Mouse (Mus musculus) MEL (cell line): ENCODE measurements around the gene Cited2. TPM values are rescaled to one million over a fixed set of nuclear protein-coding genes. Genes with fewer than 3 reads are reported as not detected.
A peak's percentile ranks its signal among the peaks of the same experiment; 100 is the strongest.

Source experiments
- DNase-seq: peaks from one replicate; pipeline ENCODE4 v3.0.0; 2011; ENCODE audit warnings: low read depth, low spot score
- H3K27ac ChIP-seq: 2 replicates; pipeline ENCODE4 v1.5.1; 2012; ENCODE audit warnings: low read depth, mild to moderate bottlenecking, control low read depth, low read length, moderate library complexity; ENCODE audit not compliant: control insufficient read depth
- H3K27me3 ChIP-seq, 2 experiments: fragments of 150-350 bp in 1 of 2; sonication (generic) in 1 of 2; 2 replicates each; pipeline ENCODE4 v1.6.1; 2012; ENCODE audit warnings: low read length in 2 of 2, mild to moderate bottlenecking in 2 of 2, improper control_type of control experiment in 1 of 2, moderate library complexity in 1 of 2; ENCODE audit not compliant: insufficient read depth in 2 of 2, control insufficient read depth in 1 of 2
- H3K36me3 ChIP-seq, 2 experiments: 2 replicates each; pipeline ENCODE4 v1.6.1; 2012 to 2014; ENCODE audit warnings: low read length in 2 of 2, improper control_type of control experiment in 1 of 2, inconsistent platforms in 1 of 2, mild to moderate bottlenecking in 1 of 2; ENCODE audit not compliant: insufficient read depth in 2 of 2, control insufficient read depth in 1 of 2
- H3K4me1 ChIP-seq, 2 experiments: fragments of 150-350 bp in 1 of 2; sonication (generic) in 1 of 2; 2 replicates each; pipeline ENCODE4 v1.6.1; 2012; ENCODE audit warnings: low read length in 2 of 2, improper control_type of control experiment in 1 of 2, mild to moderate bottlenecking in 1 of 2; ENCODE audit not compliant: insufficient read depth in 2 of 2, control insufficient read depth in 1 of 2
- H3K4me3 ChIP-seq, 2 experiments: fragments of 150-350 bp in 1 of 2; sonication (generic) in 1 of 2; 2 replicates each; pipeline ENCODE4 v1.5.1; 2012; ENCODE audit warnings: low read depth in 2 of 2, low read length in 2 of 2, mild to moderate bottlenecking in 2 of 2, moderate library complexity in 2 of 2, control low read depth in 1 of 2, improper control_type of control experiment in 1 of 2; ENCODE audit not compliant: control insufficient read depth in 1 of 2, insufficient read depth in 1 of 2
- H3K79me2 ChIP-seq: 2 replicates; pipeline ENCODE4 v1.6.1; 2012; ENCODE audit warnings: mild to moderate bottlenecking, low read length, moderate library complexity; ENCODE audit not compliant: control insufficient read depth, poor library complexity, insufficient read depth
- H3K9ac ChIP-seq: 2 replicates; pipeline ENCODE4 v1.6.1; 2012; ENCODE audit warnings: low read depth, mild to moderate bottlenecking, control low read depth, low read length, moderate library complexity; ENCODE audit not compliant: control insufficient read depth, poor library complexity, severe bottlenecking
- H3K9me3 ChIP-seq: fragments of 150-350 bp; sonication (generic); replicated peaks from 2 replicates; pipeline ENCODE4 v1.6.1; 2012; ENCODE audit warnings: mild to moderate bottlenecking, low read length, improper control_type of control experiment, moderate library complexity; ENCODE audit not compliant: insufficient read depth
- CTCF ChIP-seq, 3 experiments: IDR thresholded peaks in 2 of 3; conservative IDR thresholded peaks in 1 of 3; 2 replicates each; pipeline ENCODE4 v1.5.1; 2011 to 2012; ENCODE audit warnings: low read length in 3 of 3, low read depth in 2 of 3, mild to moderate bottlenecking in 2 of 3, improper control_type of control experiment in 1 of 3, inconsistent platforms in 1 of 3, mixed read lengths in 1 of 3, moderate library complexity in 1 of 3; ENCODE audit not compliant: control insufficient read depth in 1 of 3, insufficient read depth in 1 of 3, poor library complexity in 1 of 3, severe bottlenecking in 1 of 3
- ELF1 ChIP-seq: IDR thresholded peaks from 2 replicates; pipeline ENCODE4 v1.6.1; 2014; ENCODE audit warnings: low read depth, mild to moderate bottlenecking, inconsistent platforms, low read length, improper control_type of control experiment, moderate library complexity
- EP300 ChIP-seq, 2 experiments: IDR thresholded peaks; 2 replicates each; pipeline ENCODE4 v1.6.1; 2011; ENCODE audit warnings: improper control_type of control experiment in 2 of 2, low read length in 2 of 2, low read depth in 1 of 2, mild to moderate bottlenecking in 1 of 2
- ETS1 ChIP-seq: IDR thresholded peaks from 2 replicates; pipeline ENCODE4 v1.6.1; 2012; ENCODE audit warnings: low read depth, mild to moderate bottlenecking, inconsistent platforms, low read length, improper control_type of control experiment, moderate library complexity
- GABPA ChIP-seq: IDR thresholded peaks from 2 replicates; pipeline ENCODE4 v1.6.1; 2012; ENCODE audit warnings: low read depth, mild to moderate bottlenecking, inconsistent platforms, low read length, improper control_type of control experiment, moderate library complexity
- JUND ChIP-seq: IDR thresholded peaks from 2 replicates; pipeline ENCODE4 v1.6.1; 2011; ENCODE audit warnings: low read depth, mild to moderate bottlenecking, improper control_type of control experiment, low read length
- MXI1 ChIP-seq: IDR thresholded peaks from 2 replicates; pipeline ENCODE4 v1.6.1; 2011; ENCODE audit warnings: mild to moderate bottlenecking, low read depth, low read length, improper control_type of control experiment
- MYB ChIP-seq: IDR thresholded peaks from 2 replicates; pipeline ENCODE4 v1.6.1; 2011; ENCODE audit warnings: mild to moderate bottlenecking, low read depth, low read length, improper control_type of control experiment
- NELFE ChIP-seq: IDR thresholded peaks from 2 replicates; pipeline ENCODE4 v1.6.1; 2011; ENCODE audit warnings: low read depth, low read length, improper control_type of control experiment
- NRF1 ChIP-seq: IDR thresholded peaks from 2 replicates; pipeline ENCODE4 v1.6.1; 2014; ENCODE audit warnings: low read depth, mild to moderate bottlenecking, inconsistent platforms, low read length, improper control_type of control experiment, moderate library complexity; ENCODE audit not compliant: poor library complexity, insufficient read depth, severe bottlenecking
- POLR2A ChIP-seq, 2 experiments: IDR thresholded peaks; 2 replicates each; pipeline ENCODE4 v1.6.1; 2011 to 2012; ENCODE audit warnings: low read length in 2 of 2, mild to moderate bottlenecking in 2 of 2, control low read depth in 1 of 2, improper control_type of control experiment in 1 of 2, low read depth in 1 of 2, moderate library complexity in 1 of 2; ENCODE audit not compliant: control insufficient read depth in 1 of 2, insufficient read depth in 1 of 2, poor library complexity in 1 of 2
- RAD21 ChIP-seq: IDR thresholded peaks from 2 replicates; pipeline ENCODE4 v1.6.1; 2011; ENCODE audit warnings: mild to moderate bottlenecking, low read depth, low read length, improper control_type of control experiment
- RCOR1 ChIP-seq: IDR thresholded peaks from 2 replicates; pipeline ENCODE4 v1.6.1; 2012; ENCODE audit warnings: low read depth, mild to moderate bottlenecking, inconsistent platforms, low read length, improper control_type of control experiment
- SIN3A ChIP-seq: IDR thresholded peaks from 2 replicates; pipeline ENCODE4 v1.6.1; 2012; ENCODE audit warnings: low read length, improper control_type of control experiment, inconsistent platforms
- TAL1 ChIP-seq: IDR thresholded peaks from 2 replicates; pipeline ENCODE4 v1.6.1; 2012; ENCODE audit warnings: mild to moderate bottlenecking, inconsistent platforms, low read length, moderate library complexity, mixed read lengths
- TCF12 ChIP-seq: IDR thresholded peaks from 2 replicates; pipeline ENCODE4 v1.6.1; 2014; ENCODE audit warnings: low read depth, mild to moderate bottlenecking, inconsistent platforms, low read length, improper control_type of control experiment, moderate library complexity
- UBTF ChIP-seq: IDR thresholded peaks from 2 replicates; pipeline ENCODE4 v1.6.1; 2012; ENCODE audit warnings: low read depth, mild to moderate bottlenecking, inconsistent platforms, low read length, improper control_type of control experiment, moderate library complexity, borderline replicate concordance; ENCODE audit not compliant: insufficient read depth
- USF1 ChIP-seq: IDR thresholded peaks from 2 replicates; pipeline ENCODE4 v1.6.1; 2014; ENCODE audit warnings: low read depth, mild to moderate bottlenecking, inconsistent platforms, low read length, improper control_type of control experiment, moderate library complexity
- USF2 ChIP-seq, 2 experiments: IDR thresholded peaks; 2 replicates each; pipeline ENCODE4 v1.6.1; 2011 to 2012; ENCODE audit warnings: improper control_type of control experiment in 2 of 2, low read length in 2 of 2, borderline replicate concordance in 1 of 2, inconsistent platforms in 1 of 2, low read depth in 1 of 2, mild to moderate bottlenecking in 1 of 2; ENCODE audit not compliant: insufficient read depth in 1 of 2
- ZKSCAN1 ChIP-seq: IDR thresholded peaks from 2 replicates; pipeline ENCODE4 v1.6.1; 2012; ENCODE audit warnings: low read depth, mild to moderate bottlenecking, inconsistent platforms, low read length, improper control_type of control experiment, moderate library complexity
- polyA plus RNA-seq, 2 experiments: library from polyadenylated mRNA; stranded (reverse) in 1 of 2; unstranded in 1 of 2; fragments of >175 nt in 1 of 2; fragments of >200 nt in 1 of 2; gene quantifications; 2 replicates each; pipeline versions ENCODE4 v1.2.1 to v1.2.4; 2012; ENCODE audit warnings: low replicate concordance in 2 of 2, low read depth in 1 of 2; ENCODE audit not compliant: insufficient read length in 2 of 2, insufficient read depth in 1 of 2, missing spikeins in 1 of 2
- total RNA-seq: library from RNA; depleted of rRNA; stranded (reverse); fragments of 300-350 nt; gene quantifications from 2 replicates; pipeline ENCODE4 v1.2.3, GENCODE M21; 2012

Gene Cited2
- total and polyA plus RNA-seq, 3 experiments, result 2.3 to 13.1 TPM; not detected in 1

DNA sequence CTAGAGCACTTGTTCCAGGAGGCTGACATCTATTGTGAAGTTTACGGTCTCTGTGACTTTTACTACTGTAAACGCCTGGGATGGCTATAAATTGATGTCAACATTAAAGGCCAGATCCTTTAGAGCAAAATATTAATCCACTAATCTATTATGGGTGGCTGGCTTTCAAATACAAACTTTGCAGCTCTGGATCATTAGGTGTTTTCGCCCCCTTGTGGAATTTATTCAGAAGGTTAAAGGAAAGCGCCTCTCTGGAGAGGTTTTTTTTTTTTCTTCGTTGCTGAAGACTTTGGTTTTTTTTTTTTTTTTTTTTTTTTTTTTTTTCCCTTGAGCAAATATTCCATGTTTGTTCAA, 4.9 kb downstream of the Cited2 start (continued):
- peak; percentile 93 for TF ChIP-seq RAD21
- no peak for TF ChIP-seq MYB
- TF ChIP-seq SIN3A, result 0 out of 2 replicates have a peak, but pooled peaks have one; percentile 33

- Histone ChIP-seq H3K9me3 (no peaks in the 10 kb centered on the region), H3K36me3 (peaks cover 0 to 7% of the 10 kb centered on the region in 2 experiments; a peak in 2 of 4 replicates), H3K27me3 (no peaks in the 10 kb centered on the region), H3K27ac (no peak overlapping the region), H3K9ac (no peak overlapping the region), H3K4me3 (no peak overlapping the region), H3K4me1 (peaks cover 0 to 4% of the 10 kb centered on the region in 2 experiments; a peak in 1 of 4 replicates), H3K79me2 (peaks cover under 1% of the 10 kb centered on the region)
- no peak for DNase-seq
- TF ChIP-seq ELF1, result no peak
- TF ChIP-seq ZKSCAN1, result no peak
- TF ChIP-seq EP300 (IDR thresholded peaks at IDR 0.05; ENCODE audit: low read depth in 1 of 2, low read length in 2 of 2), result no peak
- no peak for TF ChIP-seq POLR2A (IDR thresholded peaks at IDR 0.05; ENCODE audit: control insufficient read depth in 1 of 2, insufficient read depth in 1 of 2, low read depth in 1 of 2, low read length in 2 of 2, poor library complexity in 1 of 2)
- no peak for TF ChIP-seq TCF12
- no peak for TF ChIP-seq MXI1
- TF ChIP-seq USF2 (IDR thresholded peaks at IDR 0.05; ENCODE audit: borderline replicate concordance in 1 of 2, insufficient read depth in 1 of 2, low read depth in 1 of 2, low read length in 2 of 2), result no peak
- no peak for TF ChIP-seq ETS1
- no peak for TF ChIP-seq UBTF
- TF ChIP-seq JUND, result no peak
- no peak for TF ChIP-seq TAL1
- no peak for TF ChIP-seq USF1
- no peak for TF ChIP-seq SIN3A
- TF ChIP-seq NRF1, result no peak
- TF ChIP-seq RCOR1, result no peak
- no peak for TF ChIP-seq RAD21
These were observed 5.7 kb downstream of the Cited2 start for GRCm38 (mm10) chr10:17728711-17729110.

DNA sequence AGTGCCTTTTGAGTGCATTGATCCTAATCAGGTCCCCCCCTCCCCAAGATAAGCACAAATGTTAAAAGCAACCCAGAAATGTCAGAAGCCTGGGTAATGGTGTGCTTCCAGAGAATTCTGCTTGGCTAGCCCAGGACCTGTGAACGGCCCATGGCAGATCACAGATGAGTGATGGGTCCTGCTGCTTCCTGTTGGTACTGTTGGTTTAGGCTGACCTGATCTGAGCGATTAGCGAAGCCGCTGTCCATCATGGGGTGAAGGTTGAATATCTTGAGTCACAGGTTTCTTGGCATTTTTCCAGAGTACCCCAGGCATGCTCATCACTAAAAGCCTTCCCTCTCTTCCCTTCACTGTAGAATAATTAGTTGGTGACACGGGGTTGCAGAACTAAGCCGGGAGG, 6.5 kb downstream of the Cited2 start:
- no peaks in the 10 kb centered on the region for H3K9me3 ChIP-seq
- no peak overlapping the region for H3K9ac ChIP-seq
- H3K79me2 ChIP-seq, result no peaks in the 10 kb centered on the region; the same call in 1 of the 2 replicates
- no peak overlapping the region for H3K27ac ChIP-seq
- peaks cover 0 to 7% of the 10 kb centered on the region in 2 experiments; a peak in 2 of 4 replicates for H3K36me3 ChIP-seq
- H3K4me1 ChIP-seq, result peaks cover 0 to 4% of the 10 kb centered on the region in 2 experiments; a peak in 1 of 4 replicates
- DNase-seq, result no peak
- no peak for TF ChIP-seq ZKSCAN1
- TF ChIP-seq NELFE, result no peak
- TF ChIP-seq GABPA, result no peak
- no peak for TF ChIP-seq CTCF (IDR thresholded peaks at IDR 0.05 in 2 of 3, conservative IDR thresholded peaks at IDR 0.05 in 1 of 3; ENCODE audit: control insufficient read depth in 1 of 3, insufficient read depth in 1 of 3, low read depth in 2 of 3, low read length in 3 of 3, poor library complexity in 1 of 3, severe bottlenecking in 1 of 3)
- TF ChIP-seq, all 39 proteins: peak for 0
- Histone ChIP-seq H3K27me3 (no peaks in the 10 kb centered on the region), H3K4me3 (no peak overlapping the region)
